In the genomic region with DNA sequence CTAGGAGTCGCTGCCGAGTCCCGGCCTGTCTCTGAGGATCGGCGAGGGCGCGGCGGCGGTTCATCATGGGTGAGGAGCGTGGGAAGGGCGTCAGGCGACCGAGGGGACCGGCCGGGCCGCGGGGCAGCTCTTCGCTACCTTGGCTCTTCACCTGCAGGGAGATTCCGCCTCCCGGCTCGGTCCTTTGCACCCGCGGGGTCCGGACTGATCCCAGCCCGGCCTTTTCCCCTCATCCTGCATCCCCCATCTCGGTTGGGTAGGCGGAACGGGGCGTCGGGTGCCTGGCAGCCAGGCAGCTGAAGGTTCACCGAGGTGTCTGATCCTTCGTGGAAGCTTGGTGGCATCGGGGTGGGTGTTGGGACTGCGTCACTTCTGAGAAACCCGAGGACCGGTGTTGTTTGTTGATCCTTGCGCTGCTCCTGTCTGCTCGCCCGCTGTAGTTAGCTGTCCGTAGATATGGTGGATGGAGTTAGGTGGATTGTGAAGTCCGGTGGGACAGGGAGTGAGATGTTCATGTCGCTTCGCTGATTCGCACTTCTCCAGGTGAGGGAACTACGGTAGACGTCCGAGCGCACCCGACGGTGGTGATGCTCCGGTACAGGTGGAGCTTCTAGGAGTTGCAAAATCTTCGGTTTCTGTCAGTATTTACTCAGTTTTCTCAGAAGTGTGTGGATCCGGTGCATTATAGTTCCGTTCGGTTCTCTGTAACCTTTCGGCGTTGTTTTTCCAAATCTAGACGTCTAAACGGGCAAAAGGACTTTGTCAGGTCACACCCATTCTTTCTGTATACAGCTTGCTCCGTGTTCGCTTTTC, we compare ENCODE assay signal across 8 mouse cellular contexts. TPM values are rescaled to one million over a fixed set of nuclear protein-coding genes. Genes with fewer than 3 reads are reported as not detected.
DNase-seq lines count a peak whose midpoint lies in the region; ATAC-seq and TF ChIP-seq lines count a peak whose summit lies in the region.

No protein-coding gene starts in this region.

- peak overlapping the region; percentile 100 for H3K4me3 ChIP-seq in gastrocnemius, adult 2 months
- H3K4me3 ChIP-seq in thymus, adult 2 months (ENCODE audit: control insufficient read depth, insufficient read depth, low read length), result peak overlapping the region; percentile 90
- H3K4me3 ChIP-seq in hindbrain, embryonic 14.5 days (replicated peaks; ENCODE audit: low read length), result peak overlapping the region; percentile 99
- peak overlapping the region; percentile 92 for H3K4me3 ChIP-seq in midbrain, embryonic 10.5 days

- peaks cover 13% of the 10 kb centered on the region for H3K4me1 ChIP-seq in thymus, adult 2 months (replicated peaks; ENCODE audit: control insufficient read depth, insufficient read depth, low read length)
- H3K4me1 ChIP-seq in hindbrain, embryonic 14.5 days (replicated peaks; ENCODE audit: control insufficient read depth, insufficient read depth, low read length), result peaks cover 11% of the 10 kb centered on the region
- peaks cover 19% of the 10 kb centered on the region for H3K4me1 ChIP-seq in midbrain, embryonic 10.5 days

- 2% methylated on average over 61 of the region's 61 CpGs for WGBS in thymus, adult 2 months
- WGBS in hindbrain, embryonic 14.5 days, result 3% methylated on average over 54 of the region's 61 CpGs
- WGBS in midbrain, embryonic 10.5 days, result 2% methylated on average over 59 of the region's 61 CpGs

- no peaks in the 10 kb centered on the region for H3K27me3 ChIP-seq in thymus, adult 2 months (ENCODE audit: control insufficient read depth, insufficient read depth, low read length)
- H3K27me3 ChIP-seq in hindbrain, embryonic 14.5 days (ENCODE audit: control insufficient read depth, insufficient read depth, low read length), result no peaks in the 10 kb centered on the region
- H3K27me3 ChIP-seq in midbrain, embryonic 10.5 days (ENCODE audit: low read depth, poor library complexity, severe bottlenecking), result no peaks in the 10 kb centered on the region

- 0 out of 2 replicates have a peak, but pooled peaks have one; percentile 8 for TF ChIP-seq CTCF in gastrocnemius, adult 2 months (IDR thresholded peaks at IDR 0.05)
- 0 out of 2 replicates have a peak, but pooled peaks have one; percentile 24 for TF ChIP-seq CTCF in thymus, adult 2 months (IDR thresholded peaks at IDR 0.05; ENCODE audit: borderline replicate concordance, control insufficient read depth, extremely low read depth, insufficient read depth, low read length, poor library complexity)

- peak overlapping the region; percentile 76 for H3K4me2 ChIP-seq in hindbrain, embryonic 14.5 days (replicated peaks)

- peak; percentile 61 for ATAC-seq in hindbrain, embryonic 14.5 days (ENCODE audit: low FRiP score)

- peaks cover 4% of the 10 kb centered on the region for H3K36me3 ChIP-seq in thymus, adult 2 months (ENCODE audit: control insufficient read depth, insufficient read depth, low read length)
- peaks cover 11% of the 10 kb centered on the region; the same call in 1 of the 2 replicates for H3K36me3 ChIP-seq in hindbrain, embryonic 14.5 days (replicated peaks; ENCODE audit: control insufficient read depth, insufficient read depth)
- H3K36me3 ChIP-seq in midbrain, embryonic 10.5 days, result peaks cover 16% of the 10 kb centered on the region

- no peaks in the 10 kb centered on the region for H3K9me3 ChIP-seq in hindbrain, embryonic 14.5 days (ENCODE audit: control insufficient read depth, low read length)
- H3K9me3 ChIP-seq in midbrain, embryonic 10.5 days (replicated peaks), result no peaks in the 10 kb centered on the region

- peak overlapping the region; percentile 94 for H3K9ac ChIP-seq in hindbrain, embryonic 14.5 days

- no peak for DNase-seq in gastrocnemius, adult 2 months
- no peak for DNase-seq in gastrocnemius, postnatal 14 days
- no peak for DNase-seq in thymus, adult 2 months
- no peak for DNase-seq in thymus, postnatal 36 days
- DNase-seq in hindbrain, embryonic 14.5 days (ENCODE audit: low spot score), result no peak
- no peak for DNase-seq in midbrain, embryonic 10.5 days (ENCODE audit: low spot score)
- DNase-seq in B cell, adult 2 months, result no peak
- no peak for DNase-seq in adrenal gland, postnatal 14 days

- peak overlapping the region; percentile 95 for H3K27ac ChIP-seq in gastrocnemius, adult 2 months
- no peak overlapping the region for H3K27ac ChIP-seq in thymus, adult 2 months (ENCODE audit: control insufficient read depth, insufficient read depth, low read length)
- peak overlapping the region; percentile 80 for H3K27ac ChIP-seq in hindbrain, embryonic 14.5 days
- H3K27ac ChIP-seq in midbrain, embryonic 10.5 days (replicated peaks), result peak overlapping the region; percentile 90

- intact Hi-C loops in gastrocnemius, adult 2 months (cut with DNase I), result loop anchor here (5.0 kb wide), 1 partner anchor 354 kb away; the partner anchor contains the start of genes Dram1 and Gnptab
- intact Hi-C loops in gastrocnemius, postnatal 14 days (cut with DNase I; ENCODE audit: low total_unique reads), result no loop called here

- TF ChIP-seq POLR2A in thymus, adult 2 months (IDR thresholded peaks at IDR 0.05; ENCODE audit: control insufficient read depth, extremely low read depth, insufficient read depth, low read length, poor library complexity), result no peak

RNA-seq across cellular contexts. Expression of gene Arl1, which starts 1.0 kb away (rescaled TPM):
- total RNA-seq in gastrocnemius, adult 2 months (2021), result 10 to 100 TPM; 85.3 to 99.9 TPM
- 10 to 100 TPM; 70.9 to 77.0 TPM for total RNA-seq in gastrocnemius, postnatal 14 days (2021)
- 12.9 and 18.5 TPM in 2 replicates for polyA plus RNA-seq in thymus, adult 2 months (2012; rRNA removed)
- 153 and 166 TPM in 2 replicates for polyA plus RNA-seq in hindbrain, embryonic 14.5 days (2014; fragmentation: Nextera tagmentation; extraction: Ambion mirVana)
- 158 and 162 TPM in 2 replicates for polyA plus RNA-seq in midbrain, embryonic 10.5 days (2016; fragmentation: Nextera tagmentation; extraction: Ambion mirVana)
- total RNA-seq in adrenal gland, postnatal 14 days (2021), result 89.2 and 93.7 TPM in 2 replicates

RNA-seq across cellular contexts. Expression of gene Spic, which starts 46.9 kb away (rescaled TPM):
- not detected for total RNA-seq in gastrocnemius, adult 2 months (2021)
- total RNA-seq in gastrocnemius, postnatal 14 days (2021), result not detected
- polyA plus RNA-seq in thymus, adult 2 months (2012; rRNA removed), result 2.4 and 2.7 TPM in 2 replicates
- 0.17 TPM in 1 of 2 replicates, not detected in the other for polyA plus RNA-seq in hindbrain, embryonic 14.5 days (2014; fragmentation: Nextera tagmentation; extraction: Ambion mirVana)
- polyA plus RNA-seq in midbrain, embryonic 10.5 days (2016; fragmentation: Nextera tagmentation; extraction: Ambion mirVana), result 0.10 TPM in 1 of 2 replicates, not detected in the other
- 2.6 and 2.8 TPM in 2 replicates for total RNA-seq in adrenal gland, postnatal 14 days (2021)
